Mouse (Mus musculus): ENCODE measurements around the gene Hormad2.

DNA sequence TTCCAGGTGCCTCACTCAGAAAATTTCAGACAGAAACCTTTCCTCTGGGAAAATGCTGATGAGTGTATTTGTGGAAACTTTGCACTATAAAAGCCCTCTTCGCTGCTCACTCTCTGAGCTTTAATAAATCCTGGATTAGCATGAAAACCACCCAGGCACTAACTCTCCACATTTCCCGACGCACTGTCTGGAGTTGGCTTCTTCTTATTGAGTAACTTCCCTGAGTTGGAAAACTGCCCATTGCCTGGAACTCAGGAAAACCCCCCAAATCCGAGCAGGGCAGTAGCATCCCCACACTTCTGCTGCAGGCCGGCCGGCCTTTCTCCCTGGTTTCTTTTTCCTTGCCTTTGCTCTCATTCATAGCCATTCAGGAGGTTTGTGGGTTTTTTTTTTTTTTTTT, 118.0 kb downstream of the Hormad2 start:
- no peak for TF ChIP-seq CTCF (IDR thresholded peaks at IDR 0.05; ENCODE audit: insufficient read depth, low read length)
- TF ChIP-seq POLR2A (IDR thresholded peaks at IDR 0.05; ENCODE audit: borderline replicate concordance, extremely low read depth, low read depth, low read length): no peak

Data from lung, adult 2 months (tissue).